Mouse (Mus musculus) embryonic facial prominence, embryonic 14.5 days (tissue): ENCODE data around the gene Ubiad1. TPM values are rescaled to one million over a fixed set of nuclear protein-coding genes. Genes with fewer than 3 reads are reported as not detected.

Experiments used
- ATAC-seq: fragments of 200-750 bp; cut with Nextera tagmentation; 2 replicates; pipeline ENCODE4 v1.8.0; 2017; ENCODE audit warnings: low read depth, moderate number of reproducible peaks, moderate TSS enrichment
- DNase-seq: peaks from one replicate; pipeline ENCODE4 v3.0.0-alpha.2; 2015; ENCODE audit warnings: low spot score
- H3K27ac ChIP-seq: fragments of 300-500 bp; sonication (generic); replicated peaks from 2 replicates; pipeline ENCODE4 v1.5.1; 2014; ENCODE audit warnings: low read depth, mild to moderate bottlenecking, low read length, moderate library complexity
- H3K27me3 ChIP-seq: fragments of 300-500 bp; sonication (generic); replicated peaks from 2 replicates; pipeline ENCODE4 v1.6.1; 2014; ENCODE audit warnings: low read length; ENCODE audit not compliant: control insufficient read depth, insufficient read depth
- H3K36me3 ChIP-seq: fragments of 300-500 bp; sonication (generic); 2 replicates; pipeline ENCODE4 v1.6.1; 2014; ENCODE audit warnings: low read length, mixed read lengths; ENCODE audit not compliant: control insufficient read depth, insufficient read depth
- H3K4me1 ChIP-seq: fragments of 300-500 bp; sonication (generic); 2 replicates; pipeline ENCODE4 v1.6.1; 2014; ENCODE audit warnings: antibody characterized with exemption, low read length; ENCODE audit not compliant: control insufficient read depth, insufficient read depth
- H3K4me2 ChIP-seq: fragments of 300-500 bp; sonication (generic); 2 replicates; pipeline ENCODE4 v1.6.1; 2014; ENCODE audit warnings: low read depth, mild to moderate bottlenecking, low read length, moderate library complexity, mixed read lengths
- H3K4me3 ChIP-seq: fragments of 300-500 bp; sonication (generic); 2 replicates; pipeline ENCODE4 v1.5.1; 2014; ENCODE audit warnings: low read depth, mild to moderate bottlenecking, low read length
- H3K9ac ChIP-seq: fragments of 300-500 bp; sonication (generic); 2 replicates; pipeline ENCODE4 v1.6.1; 2014; ENCODE audit warnings: low read depth, mild to moderate bottlenecking, low read length, moderate library complexity, mixed read lengths
- H3K9me3 ChIP-seq: fragments of 300-500 bp; sonication (generic); 2 replicates; pipeline ENCODE4 v1.6.1; 2016; ENCODE audit warnings: low read length; ENCODE audit not compliant: control insufficient read depth
- WGBS: fragments of 180-500 bp; shearing (Covaris S2); extraction: QIAGEN DNeasy Blood & Tissue Kit; methylation state at CpG from one replicate; pipeline ENCODE4 v1.1.7; 2014; 5-methylcytosine and 5-hydroxymethylcytosine counted together
- polyA plus RNA-seq: library from polyadenylated mRNA; unstranded; fragments of >200 nt; fragmentation: Nextera tagmentation; extraction: Ambion mirVana; gene quantifications from 2 replicates; pipeline ENCODE4 v1.2.1, GENCODE M21; 2014

The Ubiad1 gene
- polyA plus RNA-seq, 1 experiment from 2014 or later: 13.3 TPM

DNA sequence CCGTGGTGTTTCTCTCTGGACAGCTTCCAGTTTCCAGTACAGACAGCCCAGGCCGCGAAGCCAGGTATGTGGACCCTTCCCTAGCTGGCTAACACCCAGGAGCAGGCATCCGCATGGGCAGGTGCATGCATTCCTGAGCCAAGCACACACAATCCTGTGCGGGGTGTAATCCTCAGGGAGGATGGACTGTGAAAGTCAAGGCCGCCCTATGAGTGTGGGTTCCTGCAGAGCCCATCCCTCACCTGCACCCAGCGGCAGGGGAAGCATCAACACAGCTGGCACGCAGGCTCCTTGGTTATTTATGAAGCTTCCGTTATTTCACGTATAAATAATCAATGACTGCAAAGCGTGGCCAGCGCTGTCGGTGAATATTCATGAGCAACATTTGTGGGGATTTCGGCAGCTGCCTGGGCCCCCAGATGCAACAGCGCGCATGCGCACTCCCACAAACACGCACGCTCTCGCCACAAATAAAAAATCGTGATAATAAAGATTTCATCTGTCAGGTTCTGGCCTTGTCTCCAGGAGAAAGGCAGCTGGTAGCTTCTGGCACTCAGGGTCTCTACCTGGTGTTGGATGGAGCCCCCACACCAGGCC, 52.8 kb downstream of the Ubiad1 start:
- 74% methylated on average over 21 of the region's 21 CpGs for WGBS
- no peaks in the 10 kb centered on the region for H3K36me3 ChIP-seq
- ATAC-seq: no peak
- H3K9me3 ChIP-seq: no peaks in the 10 kb centered on the region
- H3K4me1 ChIP-seq: no peaks in the 10 kb centered on the region
- no peaks in the 10 kb centered on the region for H3K27me3 ChIP-seq
- no peak for DNase-seq
- H3K27ac ChIP-seq: no peak overlapping the region
- no peak overlapping the region for H3K4me3 ChIP-seq
- H3K9ac ChIP-seq: no peak overlapping the region
- H3K4me2 ChIP-seq: no peak overlapping the region

DNA sequence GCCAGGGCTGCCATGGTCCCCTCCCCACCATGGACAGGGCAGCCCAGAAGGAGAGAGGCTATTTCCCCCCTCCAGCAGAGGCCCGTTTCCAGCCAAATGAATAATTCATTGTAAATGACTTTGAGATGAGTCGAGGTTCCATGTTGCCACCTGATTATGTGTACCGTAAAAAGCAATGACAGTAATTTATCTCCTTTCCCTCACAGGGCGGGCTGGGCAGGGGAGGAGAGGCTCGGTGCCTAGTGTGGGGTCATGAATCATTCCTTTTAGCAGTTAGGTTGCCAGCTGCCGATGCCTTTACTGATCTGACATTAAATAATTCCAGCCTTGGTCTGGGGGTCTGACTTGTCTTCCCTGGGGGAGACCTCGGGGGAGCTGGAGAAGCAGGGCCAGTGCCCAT, 54.9 kb downstream of the Ubiad1 start:
- Histone ChIP-seq H3K4me2 (no peak overlapping the region), H3K4me1 (no peaks in the 10 kb centered on the region), H3K36me3 (no peaks in the 10 kb centered on the region), H3K27me3 (no peaks in the 10 kb centered on the region), H3K9me3 (no peaks in the 10 kb centered on the region), H3K9ac (no peak overlapping the region), H3K27ac (no peak overlapping the region), H3K4me3 (no peak overlapping the region)
- DNase-seq: no peak
- WGBS: 67% methylated on average over 7 of the region's 7 CpGs
- ATAC-seq: no peak

DNA sequence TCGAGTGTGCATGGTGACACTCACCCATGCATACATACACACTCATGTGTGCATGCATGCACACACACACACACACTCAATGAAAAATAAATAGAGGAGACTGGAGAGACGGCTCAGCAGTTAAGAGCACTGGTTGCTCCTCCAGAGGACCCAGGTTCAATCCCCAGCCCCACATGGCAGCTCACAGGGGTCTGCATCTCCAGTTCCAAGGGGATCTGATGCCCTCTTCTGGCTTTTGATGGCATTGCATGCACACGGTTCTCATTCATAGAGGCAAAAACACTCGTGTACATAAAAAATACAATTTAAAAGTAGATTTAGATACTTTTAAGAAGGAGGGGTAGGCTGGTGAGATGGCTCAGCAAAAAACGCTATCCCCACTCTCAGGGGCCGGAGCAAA, 55.5 kb downstream of the Ubiad1 start:
- Histone ChIP-seq H3K36me3 (no peaks in the 10 kb centered on the region), H3K27ac (no peak overlapping the region), H3K27me3 (no peaks in the 10 kb centered on the region), H3K9me3 (no peaks in the 10 kb centered on the region), H3K4me1 (no peaks in the 10 kb centered on the region), H3K9ac (no peak overlapping the region), H3K4me2 (no peak overlapping the region), H3K4me3 (no peak overlapping the region)
- WGBS: 72% methylated on average over 6 of the region's 6 CpGs
- ATAC-seq (no peak), DNase-seq (no peak)

DNA sequence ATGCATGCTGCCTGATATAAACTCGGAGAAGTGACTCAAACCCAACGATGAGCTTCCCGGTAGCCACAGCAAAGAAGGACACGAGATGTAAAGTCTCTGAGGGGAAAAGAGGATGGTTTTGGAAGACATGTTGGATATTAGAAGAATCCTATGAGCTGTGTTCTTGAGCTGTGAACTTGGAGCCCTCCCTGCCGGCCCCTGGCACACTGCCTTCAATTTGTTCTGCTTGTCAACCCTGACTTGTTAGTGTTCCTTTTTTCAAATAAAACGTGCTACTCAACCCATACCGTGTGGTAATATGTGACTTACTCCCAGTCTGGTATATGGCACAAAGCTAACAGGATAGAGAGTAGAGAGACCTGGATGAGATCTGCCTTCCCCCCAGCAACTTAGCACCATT, 59.3 kb downstream of the Ubiad1 start:
- H3K9me3 ChIP-seq: no peaks in the 10 kb centered on the region
- no peak overlapping the region for H3K9ac ChIP-seq
- 79% methylated on average over 7 of the region's 7 CpGs for WGBS
- H3K4me2 ChIP-seq: no peak overlapping the region
- H3K36me3 ChIP-seq: no peaks in the 10 kb centered on the region
- DNase-seq (no peak), ATAC-seq (no peak)
- H3K4me1 ChIP-seq: no peaks in the 10 kb centered on the region
- H3K27me3 ChIP-seq: no peaks in the 10 kb centered on the region
- H3K4me3 ChIP-seq: no peak overlapping the region
- H3K27ac ChIP-seq: no peak overlapping the region

Other genes with a start within 250 kb of the Ubiad1 start
- gene Disp3, start 156.8 kb downstream of the Ubiad1 start, polyA plus RNA-seq: 0.15 and 0.56 TPM in 2 replicates
- gene Mtor, start 3.8 kb upstream of the Ubiad1 start, polyA plus RNA-seq: 16.3 and 20.5 TPM in 2 replicates
- 3.8 and 4.8 TPM in 2 replicates for gene Angptl7, start 55.7 kb upstream of the Ubiad1 start, polyA plus RNA-seq
- gene Exosc10, start 113.7 kb upstream of the Ubiad1 start, polyA plus RNA-seq: 80.9 and 90.7 TPM in 2 replicates
- 273 and 291 TPM in 2 replicates for gene Srm, start 146.7 kb upstream of the Ubiad1 start, polyA plus RNA-seq
- gene Masp2, start 157.8 kb upstream of the Ubiad1 start, polyA plus RNA-seq: 0.25 and 0.29 TPM in 2 replicates
- 151 and 156 TPM in 2 replicates for gene Tardbp, start 182.2 kb upstream of the Ubiad1 start, polyA plus RNA-seq
- 0.17 TPM in 1 of 2 replicates, not detected in the other for gene Gm572, start 198.5 kb upstream of the Ubiad1 start, polyA plus RNA-seq